Mouse (Mus musculus) bone marrow, adult 2 months (tissue): ENCODE measurements around the gene Inf2.

Source experiments
- CTCF ChIP-seq: fragments of 200-500 bp; IDR thresholded peaks from 2 replicates; pipeline ENCODE4 v1.5.1; 2011; ENCODE audit warnings: low read length, control low read depth; ENCODE audit not compliant: control insufficient read depth, insufficient read depth
- POLR2A ChIP-seq: fragments of 200-500 bp; IDR thresholded peaks from 2 replicates; pipeline ENCODE4 v1.6.1; 2011; ENCODE audit warnings: low read depth, mild to moderate bottlenecking, control low read depth, low read length, borderline replicate concordance; ENCODE audit not compliant: control insufficient read depth

DNA sequence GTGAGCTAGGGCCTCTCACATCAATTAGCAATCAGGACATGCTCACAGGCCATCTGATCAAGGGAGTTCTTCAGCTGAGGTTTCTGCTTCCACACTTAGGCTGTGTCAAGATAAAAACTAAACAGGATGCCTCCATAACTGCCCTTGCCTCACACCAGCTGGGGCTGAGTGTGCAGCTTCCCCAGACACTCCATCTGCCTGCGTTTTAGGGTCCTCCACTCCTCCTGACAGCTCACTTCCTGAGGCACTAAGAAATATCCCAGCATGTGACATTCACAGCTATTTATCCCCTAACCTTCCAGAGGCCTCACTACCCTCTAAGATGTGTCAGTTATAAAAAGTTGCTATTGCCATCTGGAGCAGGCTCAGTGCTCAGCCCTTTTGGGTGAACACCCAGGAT, 42.9 kb downstream of the Inf2 start:
- no peak for TF ChIP-seq CTCF
- TF ChIP-seq POLR2A: no peak
